ENCODE assay signal across 17 mouse cellular contexts in the genomic region with DNA sequence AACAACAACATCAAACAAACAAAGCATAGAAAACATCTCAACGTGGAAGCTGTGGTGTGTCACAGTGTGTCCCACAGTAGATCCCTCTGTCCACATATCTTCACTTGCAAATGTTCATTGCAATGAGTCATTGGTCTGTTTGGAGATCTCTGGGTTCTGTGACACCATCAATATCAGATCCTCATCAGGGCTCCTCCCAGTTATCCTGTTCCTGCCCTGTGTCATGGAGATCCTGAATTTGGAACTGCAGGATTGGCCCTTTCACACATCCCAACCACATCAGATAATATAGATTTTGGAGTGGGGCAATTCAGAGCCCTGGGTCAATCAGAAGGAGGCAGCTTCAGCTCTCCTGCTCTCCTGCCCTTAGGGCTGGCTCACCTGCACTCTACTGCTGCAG. TPM values are rescaled to one million over a fixed set of nuclear protein-coding genes. Genes with fewer than 3 reads are reported as not detected.
"Had no signal": no experiment of that assay in that cellular context is flagged by ENCODE, and none has a peak within 500 bp of the region (broad histone marks: within the 10 kb centered on the region; RNA-seq: fewer than 3 reads in every experiment).

No protein-coding gene starts in this region.

- H3K9me3 ChIP-seq: neural tube, embryonic 13.5 days; neural tube, embryonic 15.5 days; stomach, embryonic 15.5 days had no signal

- H3K4me1 ChIP-seq: neural tube, embryonic 13.5 days; neural tube, embryonic 15.5 days; stomach, embryonic 15.5 days had no signal

- H3K36me3 ChIP-seq: neural tube, embryonic 13.5 days; neural tube, embryonic 15.5 days; stomach, embryonic 15.5 days had no signal

- H3K9ac ChIP-seq: neural tube, embryonic 13.5 days; neural tube, embryonic 15.5 days; stomach, embryonic 15.5 days had no signal

- H3K27ac ChIP-seq: neural tube, embryonic 13.5 days; neural tube, embryonic 15.5 days; stomach, embryonic 15.5 days; stomach, postnatal 0 days had no signal

- DNase-seq: retina, postnatal 1 day; right cerebral cortex, adult 18-20 months; right cerebral cortex, postnatal 14 days; right cerebral cortex, postnatal 25 days; right cerebral cortex, postnatal 4 days; spleen, adult 18-20 months; thymus, adult 18-20 months; thymus, adult 2 months; thymus, postnatal 14 days; thymus, postnatal 25 days; thymus, postnatal 36 days; thymus, postnatal 4 days had no signal

- H3K4me2 ChIP-seq: neural tube, embryonic 13.5 days; neural tube, embryonic 15.5 days; stomach, embryonic 15.5 days had no signal

- H3K4me3 ChIP-seq: neural tube, embryonic 13.5 days; neural tube, embryonic 15.5 days; stomach, embryonic 15.5 days had no signal

- H3K27me3 ChIP-seq: neural tube, embryonic 13.5 days; neural tube, embryonic 15.5 days; stomach, embryonic 15.5 days had no signal

RNA-seq across cellular contexts. Expression of gene Cps1, which starts 55.3 kb away (rescaled TPM):
- total RNA-seq: neutrophil, adult 5-6 weeks had no signal
